Mouse (Mus musculus) lung, adult 2 months (tissue): ENCODE data around the gene Car12. TPM values are rescaled to one million over a fixed set of nuclear protein-coding genes. Genes with fewer than 3 reads are reported as not detected.

Experiments used
- DNase-seq: peaks from one replicate; pipeline ENCODE4 v3.0.0; 2022
- H3K4me1 ChIP-seq: fragments of 200-500 bp; 2 replicates; pipeline ENCODE4 v1.6.1; 2011; ENCODE audit warnings: low read length; ENCODE audit not compliant: control insufficient read depth, insufficient read depth
- H3K4me3 ChIP-seq: fragments of 200-500 bp; replicated peaks from 2 replicates; pipeline ENCODE3; 2011; ENCODE audit warnings: low read depth, mild to moderate bottlenecking, control low read depth, low read length; ENCODE audit errors: extremely low read depth
- CTCF ChIP-seq: fragments of 200-500 bp; IDR thresholded peaks from 2 replicates; pipeline ENCODE4 v1.5.1; 2011; ENCODE audit warnings: mild to moderate bottlenecking, low read length, control low read depth; ENCODE audit not compliant: insufficient read depth
- POLR2A ChIP-seq: fragments of 200-500 bp; IDR thresholded peaks from 2 replicates; pipeline ENCODE4 v1.6.1; 2011; ENCODE audit warnings: low read depth, mild to moderate bottlenecking, control low read depth, low read length, borderline replicate concordance; ENCODE audit errors: extremely low read depth
- WGBS: fragments of 180-500 bp; shearing (Covaris S2); methylation state at CpG from one replicate; pipeline ENCODE4 v1.1.7; 2018; 5-methylcytosine and 5-hydroxymethylcytosine counted together
- polyA plus RNA-seq: library from polyadenylated mRNA; depleted of rRNA; stranded (reverse); fragments of >200 nt; gene quantifications from 2 replicates; pipeline ENCODE4 v1.2.3, GENCODE M21; 2012

Car12 gene
- polyA plus RNA-seq, 1 experiment = 6.7 TPM

DNA sequence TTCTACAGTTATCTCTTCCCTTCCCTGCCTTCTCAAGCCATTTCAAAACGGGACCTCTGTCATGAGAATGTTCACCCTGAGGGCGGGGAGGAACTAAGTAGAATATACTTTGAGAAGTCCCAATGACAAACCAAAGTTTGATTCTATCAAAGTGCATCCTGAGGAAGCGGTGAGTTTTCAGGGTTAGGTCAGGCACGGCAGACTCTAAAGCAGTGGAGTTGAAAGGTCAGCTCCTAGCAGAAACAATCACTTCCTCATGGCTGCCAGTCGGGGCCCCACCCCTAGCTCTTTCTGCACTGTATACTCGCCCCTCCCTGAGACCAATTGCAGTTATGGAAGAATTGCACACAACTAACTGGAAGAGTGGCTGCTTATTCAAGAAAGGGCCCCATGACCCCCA lies 33.4 kb upstream of the Car12 start:
- 29% methylated on average over 6 of the region's 6 CpGs for WGBS
- TF ChIP-seq POLR2A (no peak), CTCF (no peak)
- no peak overlapping the region for H3K4me3 ChIP-seq
- H3K4me1 ChIP-seq = no peaks in the 10 kb centered on the region
- DNase-seq = no peak

DNA sequence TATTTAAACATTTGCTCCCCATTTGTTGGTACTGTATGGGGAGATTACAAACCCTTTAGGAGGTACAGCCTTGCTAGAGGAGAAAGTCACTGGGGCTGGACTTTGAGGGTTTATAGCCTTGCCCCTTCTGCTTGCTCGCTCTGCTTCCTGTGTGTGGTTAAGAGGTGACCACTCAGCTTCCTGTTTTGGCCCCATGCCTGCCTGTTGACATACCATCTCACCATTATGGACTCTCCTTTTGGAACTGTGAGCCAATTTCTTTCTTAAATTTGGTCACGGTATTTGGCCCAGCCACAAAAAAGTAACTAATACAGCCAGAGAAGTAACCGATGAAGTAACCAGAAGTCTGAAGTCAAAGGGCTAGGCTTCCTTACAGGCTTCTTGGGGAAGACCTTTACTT lies 30.7 kb upstream of the Car12 start:
- TF ChIP-seq CTCF (no peak), POLR2A (no peak)
- 53% methylated on average over 3 of the region's 3 CpGs for WGBS
- Histone ChIP-seq H3K4me3 (no peak overlapping the region), H3K4me1 (no peaks in the 10 kb centered on the region)
- no peak for DNase-seq

DNA sequence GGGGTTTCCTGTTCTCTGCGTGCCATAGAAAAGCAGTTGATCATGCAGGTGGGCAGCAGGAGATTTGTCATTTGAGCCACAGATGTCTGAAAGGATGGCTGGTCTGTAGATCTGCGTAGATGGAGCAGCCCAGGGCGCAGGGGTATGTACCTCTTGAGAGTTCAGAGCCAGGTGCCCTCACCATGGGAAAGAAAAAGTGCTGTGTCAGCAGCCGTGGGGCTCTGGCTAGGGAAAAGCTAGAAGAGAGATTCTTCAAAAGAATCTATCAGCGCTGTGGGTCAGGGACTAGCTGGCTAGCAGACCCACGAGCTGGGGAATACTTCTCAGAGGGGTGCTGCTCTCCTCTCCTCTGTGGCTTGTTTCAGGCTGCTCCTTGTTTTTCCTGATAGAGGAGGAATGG lies 27.8 kb upstream of the Car12 start:
- no peak for TF ChIP-seq POLR2A
- no peak for TF ChIP-seq CTCF
- H3K4me3 ChIP-seq = no peak overlapping the region
- H3K4me1 ChIP-seq = no peaks in the 10 kb centered on the region
- 82% methylated on average over 6 of the region's 6 CpGs for WGBS
- no peak for DNase-seq

DNA sequence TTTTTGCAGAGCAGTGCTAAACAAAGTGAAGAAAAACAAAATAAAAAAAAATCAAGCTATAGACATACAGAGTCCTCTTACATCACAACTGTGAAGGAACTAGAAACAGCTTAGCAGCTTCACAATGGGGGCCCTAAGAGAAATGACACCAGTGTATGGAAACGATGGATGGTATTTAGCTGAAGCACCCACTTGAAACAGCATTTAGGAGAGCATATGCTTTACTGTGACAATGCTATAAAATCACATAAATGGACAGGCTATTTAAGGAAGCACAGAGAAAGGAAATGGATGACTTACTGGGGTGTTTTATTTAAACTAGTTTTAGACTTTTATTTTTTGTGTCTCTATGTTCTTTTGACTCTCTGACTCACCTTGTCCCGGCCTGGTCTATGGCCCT lies 25.8 kb upstream of the Car12 start:
- TF ChIP-seq CTCF (no peak), POLR2A (no peak)
- 69% methylated on average over 2 of the region's 2 CpGs for WGBS
- no peak overlapping the region for H3K4me3 ChIP-seq

DNA sequence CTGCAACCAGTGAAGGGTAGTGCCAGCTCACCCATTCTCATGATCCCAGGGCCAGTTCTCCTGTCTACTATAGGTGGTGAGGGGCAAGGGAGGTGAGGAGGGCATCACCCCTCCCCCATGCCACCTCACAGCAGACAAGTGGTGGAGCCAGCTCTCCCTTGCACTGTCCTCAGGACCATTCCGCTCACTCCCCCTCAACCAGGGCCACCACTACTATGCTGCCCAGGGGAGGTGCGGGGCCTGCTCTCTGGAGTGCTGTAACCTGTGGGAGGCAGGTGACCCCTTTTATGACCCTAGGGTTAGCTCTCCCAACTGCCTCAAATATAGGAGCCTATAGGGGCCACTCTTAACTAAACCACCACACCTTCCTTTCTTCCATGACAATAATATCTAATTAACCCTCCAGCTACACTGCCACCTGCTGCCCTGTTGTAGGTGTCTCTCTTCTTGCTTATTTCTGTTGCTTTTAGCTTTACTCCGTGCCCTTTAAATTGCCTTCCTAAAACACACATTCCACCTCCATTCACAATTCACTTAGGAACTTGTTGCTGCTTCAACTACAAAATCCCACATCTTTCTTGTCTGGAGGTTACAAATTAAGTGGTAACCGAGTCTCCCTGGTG lies 21.7 kb upstream of the Car12 start:
- 82% methylated on average over 4 of the region's 4 CpGs for WGBS
- TF ChIP-seq POLR2A = no peak
- no peak for TF ChIP-seq CTCF

More for the DNA sequence above, 25.8 kb upstream of the Car12 start:
- no peaks in the 10 kb centered on the region for H3K4me1 ChIP-seq
- DNase-seq = no peak

DNA sequence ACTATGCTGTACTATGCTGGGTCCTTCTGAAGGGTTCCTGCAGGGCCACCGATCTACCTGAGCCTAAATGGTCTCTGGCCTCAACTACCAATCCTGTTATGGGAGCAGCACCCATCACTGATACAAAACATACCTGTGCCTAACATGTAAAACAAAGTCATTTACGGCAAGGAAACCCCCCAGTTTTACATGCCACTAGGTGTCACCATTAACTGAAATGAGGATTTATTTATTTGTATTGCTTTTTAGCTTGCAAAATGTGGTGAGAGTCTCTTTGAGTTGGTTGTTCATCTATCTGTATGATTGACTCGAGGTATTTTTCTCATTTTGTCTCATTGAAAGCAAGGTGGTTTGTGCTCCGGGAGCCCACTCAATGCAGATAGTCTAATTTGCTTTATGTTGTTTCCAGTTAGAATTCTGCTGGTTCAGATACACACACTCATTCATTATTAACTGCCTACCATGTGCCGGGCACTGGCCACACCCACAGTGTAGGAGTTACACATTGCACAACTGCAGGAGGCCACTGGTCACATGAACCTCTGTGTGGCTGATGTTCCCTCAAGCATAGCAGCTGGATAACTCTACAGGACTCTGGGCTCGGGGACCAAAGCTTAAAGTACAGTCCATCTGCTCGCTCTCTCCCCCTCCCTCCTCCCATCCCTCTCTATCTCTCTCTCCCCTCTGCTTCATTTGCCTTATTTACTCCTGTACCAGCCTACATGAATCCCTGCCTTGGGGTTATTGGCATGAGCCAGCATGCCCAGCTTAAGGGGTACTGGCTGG lies 15.9 kb upstream of the Car12 start:
- 71% methylated on average over 7 of the region's 7 CpGs for WGBS
- H3K4me1 ChIP-seq = no peaks in the 10 kb centered on the region
- TF ChIP-seq POLR2A = no peak
- TF ChIP-seq CTCF = no peak
- H3K4me3 ChIP-seq = no peak overlapping the region
- DNase-seq = peak; percentile 23

More for the DNA sequence above, 21.7 kb upstream of the Car12 start:
- Histone ChIP-seq H3K4me3 (no peak overlapping the region), H3K4me1 (no peaks in the 10 kb centered on the region)
- no peak for DNase-seq

DNA sequence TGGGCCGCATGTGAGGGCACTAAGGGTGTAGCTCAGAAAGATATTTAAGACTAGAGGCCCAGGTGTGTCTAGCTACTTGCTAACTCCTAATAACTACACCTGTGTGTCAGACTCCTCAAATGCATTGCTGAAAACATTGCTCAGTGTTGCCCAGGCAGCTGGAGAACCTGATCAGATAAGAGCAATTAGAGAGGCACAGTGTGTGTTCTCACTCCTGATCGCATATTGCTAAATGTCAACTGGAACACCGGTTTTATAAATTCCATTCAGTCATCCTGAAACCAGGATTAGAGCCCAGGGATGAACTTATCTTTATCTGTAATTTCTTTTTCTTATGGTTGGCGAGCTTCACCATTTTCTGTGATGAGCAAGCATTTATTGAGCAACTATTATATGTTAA lies 13.7 kb upstream of the Car12 start:
- DNase-seq = no peak
- no peaks in the 10 kb centered on the region for H3K4me1 ChIP-seq
- TF ChIP-seq POLR2A (no peak), CTCF (no peak)
- WGBS = 91% methylated on average over 4 of the region's 4 CpGs
- no peak overlapping the region for H3K4me3 ChIP-seq

DNA sequence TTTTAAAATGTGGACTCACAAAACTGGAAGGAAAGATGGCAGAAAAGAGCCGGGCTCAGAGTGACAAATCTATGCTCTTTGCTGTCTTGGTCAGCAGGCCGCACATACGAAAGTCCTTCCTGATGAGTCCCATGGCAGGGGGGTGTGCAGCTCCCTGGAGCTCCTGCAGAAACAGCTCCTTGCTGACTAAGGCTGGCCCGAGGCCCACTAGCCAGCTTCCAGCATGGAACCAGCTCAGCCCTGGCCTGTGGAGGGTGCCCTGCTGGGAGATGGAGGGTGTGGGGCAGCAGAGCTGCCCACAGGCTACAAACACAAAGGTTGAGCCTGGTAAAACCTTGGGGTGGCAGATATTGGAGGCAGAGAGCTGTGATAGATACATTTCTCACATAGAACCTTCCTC lies 10.5 kb upstream of the Car12 start:
- H3K4me1 ChIP-seq = peaks cover 3% of the 10 kb centered on the region
- TF ChIP-seq POLR2A = no peak
- no peak for TF ChIP-seq CTCF
- no peak overlapping the region for H3K4me3 ChIP-seq
- 76% methylated on average over 4 of the region's 4 CpGs for WGBS
- DNase-seq = no peak

DNA sequence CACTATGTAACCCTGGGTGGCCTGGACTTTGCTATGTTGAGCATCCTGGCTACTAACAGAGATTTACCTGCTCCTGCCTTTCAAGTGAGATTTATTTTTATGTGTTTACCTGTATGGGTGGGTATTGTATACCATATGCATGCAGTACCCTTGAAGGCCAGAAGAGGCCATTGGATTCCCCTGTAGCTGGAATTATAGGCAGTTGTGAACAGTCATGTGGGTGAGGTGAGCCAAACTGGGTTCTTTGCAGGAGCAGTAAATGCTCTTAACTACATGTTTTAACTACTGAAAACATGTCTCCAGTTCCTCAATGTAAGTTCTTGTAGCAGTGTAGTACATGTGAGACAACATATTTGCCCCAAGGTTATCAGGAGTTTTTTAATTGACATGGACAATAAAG lies 8.1 kb upstream of the Car12 start:
- TF ChIP-seq CTCF (no peak), POLR2A (no peak)

DNA sequence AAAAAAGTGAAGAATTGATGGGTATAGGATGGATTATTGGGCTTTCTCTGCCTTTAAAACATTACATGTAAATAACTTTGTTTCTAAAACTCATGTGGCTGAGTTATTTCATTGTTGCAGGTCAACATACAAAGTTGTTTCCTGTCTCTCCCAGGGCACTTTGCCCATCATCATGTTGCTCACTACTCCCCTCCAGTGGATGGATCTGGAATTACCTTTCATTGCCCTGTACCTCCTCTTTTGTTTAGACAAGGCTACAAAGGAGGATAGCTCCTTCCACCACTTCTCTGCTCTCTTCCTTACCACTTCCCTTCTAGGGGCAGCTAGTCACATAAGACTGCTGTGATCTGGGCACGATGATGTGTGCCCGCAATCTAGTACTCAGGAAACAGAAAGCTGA lies 7.7 kb upstream of the Car12 start:
- WGBS = 34% methylated on average over 2 of the region's 2 CpGs
- H3K4me1 ChIP-seq = peaks cover 3% of the 10 kb centered on the region
- peak; percentile 81 for DNase-seq
- no peak overlapping the region for H3K4me3 ChIP-seq
- TF ChIP-seq CTCF (peak; percentile 60), POLR2A (no peak)

More for the DNA sequence above, 8.1 kb upstream of the Car12 start:
- H3K4me3 ChIP-seq = no peak overlapping the region
- peaks cover 3% of the 10 kb centered on the region for H3K4me1 ChIP-seq
- no peak for DNase-seq
